Mouse (Mus musculus): Measurements from ENCODE around the gene Hdc.

Hdc gene

DNA sequence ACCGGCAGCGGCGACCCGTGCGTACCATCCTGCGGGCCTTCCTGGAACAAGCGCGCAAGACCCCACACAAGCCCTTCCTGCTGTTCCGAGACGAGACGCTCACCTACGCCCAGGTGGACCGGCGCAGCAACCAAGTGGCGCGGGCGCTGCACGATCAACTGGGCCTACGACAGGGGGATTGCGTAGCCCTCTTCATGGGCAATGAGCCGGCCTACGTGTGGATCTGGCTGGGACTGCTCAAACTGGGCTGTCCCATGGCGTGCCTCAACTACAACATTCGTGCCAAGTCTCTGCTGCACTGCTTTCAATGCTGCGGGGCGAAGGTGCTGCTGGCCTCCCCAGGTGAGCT lies 65.8 kb downstream of the Hdc start:
- no peak for DNase-seq (ENCODE audit: extremely low spot score)

DNA sequence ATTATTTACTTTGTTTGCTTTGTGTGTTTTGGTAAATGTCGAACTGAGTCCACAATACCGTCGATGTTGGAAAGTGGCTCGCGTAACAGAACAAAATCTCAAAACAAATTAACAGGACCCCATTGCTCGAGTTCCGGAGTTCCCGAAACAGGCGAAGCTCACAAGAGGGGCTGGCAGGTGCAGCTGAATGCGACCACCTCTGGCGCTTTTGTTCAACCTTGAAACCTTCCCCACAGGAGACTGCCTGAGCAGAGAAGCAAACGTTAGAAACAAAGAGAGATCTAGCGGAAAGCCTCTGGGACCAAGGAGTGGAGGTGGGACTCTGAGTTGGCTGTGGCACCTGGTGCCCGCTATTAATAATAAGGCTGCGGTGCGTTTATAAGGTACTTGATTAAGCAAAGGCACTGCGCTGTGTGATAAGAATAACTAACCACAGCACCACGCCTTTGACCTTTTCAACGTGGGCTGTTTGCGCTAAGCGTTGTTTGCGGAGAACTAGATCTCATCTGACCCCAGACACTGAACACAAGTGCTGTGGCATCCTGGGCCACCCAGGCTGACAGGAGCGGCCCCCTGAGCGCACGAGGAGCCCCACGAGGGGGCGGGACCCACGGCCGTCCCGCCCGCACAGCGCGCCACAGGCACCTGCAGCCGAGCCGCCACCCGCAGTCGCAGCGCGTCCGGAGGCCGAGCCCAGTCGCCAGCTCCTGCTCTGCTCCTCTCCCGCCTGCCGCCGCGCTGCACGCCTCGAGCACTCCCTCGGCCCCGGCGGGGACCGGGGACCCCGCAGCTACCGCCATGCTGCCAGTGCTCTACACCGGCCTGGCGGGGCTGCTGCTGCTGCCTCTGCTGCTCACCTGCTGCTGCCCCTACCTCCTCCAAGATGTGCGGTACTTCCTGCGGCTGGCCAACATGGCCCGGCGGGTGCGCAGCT lies 66.5 kb downstream of the Hdc start, which contains the start of gene Slc27a2:
TSS of gene Slc27a2 (plus strand) at position 51 of the 934 bp plus-strand sequence.
- peak; percentile 66 for DNase-seq (ENCODE audit: extremely low spot score)

- DNase-seq (ENCODE audit: extremely low spot score) = peak; percentile 6
Observed at GRCm38 (mm10) chr2:126551896-126552295, 67.2 kb downstream of the Hdc start.

- DNase-seq (ENCODE audit: extremely low spot score) = no peak
Observed at GRCm38 (mm10) chr2:126551244-126551890, 67.7 kb downstream of the Hdc start.

DNA sequence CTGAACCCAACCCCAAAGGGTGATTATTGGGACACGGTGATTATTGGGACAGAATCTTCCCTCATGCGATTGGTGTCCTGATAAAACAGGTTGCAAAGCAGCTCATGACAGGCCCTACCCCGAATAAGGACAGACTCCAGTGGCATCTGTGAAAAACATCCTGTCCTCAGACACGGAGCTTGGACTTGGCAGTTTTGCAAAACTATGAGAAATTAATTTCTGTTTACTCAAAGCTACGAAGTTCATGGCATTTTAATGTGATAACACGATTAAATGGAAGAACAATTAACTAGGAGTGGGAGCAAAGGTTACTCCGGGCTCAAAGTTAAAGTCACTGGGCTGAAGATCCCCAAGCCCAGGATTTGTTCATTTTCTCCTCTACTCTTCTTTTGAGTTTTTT lies 69.4 kb downstream of the Hdc start:
- no peak for DNase-seq (ENCODE audit: extremely low spot score)

DNA sequence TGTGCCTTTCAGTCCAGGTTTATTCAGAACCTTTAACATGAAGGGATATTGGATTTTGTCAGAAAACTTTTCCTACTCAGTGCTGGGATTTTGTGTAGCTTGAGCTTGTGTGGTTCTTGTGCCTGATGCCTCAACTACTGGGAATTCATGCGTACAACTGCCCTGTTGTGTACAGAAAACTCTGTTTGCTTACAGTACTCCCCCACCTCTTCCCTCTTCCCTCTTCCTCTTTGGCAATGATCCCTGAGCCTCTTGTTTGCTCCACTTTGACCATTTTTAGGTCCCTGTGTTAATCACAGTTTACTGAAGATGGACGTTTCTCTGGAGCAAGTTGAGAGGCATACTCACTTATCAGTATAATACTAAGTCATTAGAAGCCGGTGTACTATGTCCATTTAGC lies 72.7 kb downstream of the Hdc start:
- no peak for DNase-seq (ENCODE audit: extremely low spot score)

GRCm38 (mm10) chr2:126545297-126545696 lies 73.8 kb downstream of the Hdc start:
- DNase-seq (ENCODE audit: extremely low spot score) = no peak

All from embryo, embryonic 9.5 days (tissue).